Mouse (Mus musculus) regulatory T cell (primary cell): ENCODE data around the gene Gm8232.
"Not testable (repeated sequence)": the region's sequence is repeated elsewhere in the genome, so short reads cannot be mapped to it uniquely, and the experiment has no call there.

Experiments
- in situ Hi-C: fragments of 300-600 bp; cut with MboI, MseI; formaldehyde crosslinking; loops from one replicate; pipeline ENCODE4 v1.15.1; 2025; ENCODE audit warnings: high pct_unique_total_duplicates

Gm8232 gene

GRCm38 (mm10) chr14:44433335-44433734 lies at the start of gene Gm8232:
Gene Gm8232, plus strand, starts transcription at chr14:44433635.
- in situ Hi-C loops: loop anchor here (10.0 kb wide), 1 partner anchor 1939 kb away; no protein-coding TSS in a partner anchor

GRCm38 (mm10) chr14:44384233-44384632 lies 49.2 kb upstream of the Gm8232 start:
- in situ Hi-C loops: loop anchor here (5.0 kb wide), 1 partner anchor 72 kb away; no protein-coding TSS in a partner anchor

- in situ Hi-C loops: not testable (repeated sequence)
These were observed 22.8 kb upstream of the Gm8232 start, which contains the start of gene Gm3371 for GRCm38 (mm10) chr14:44410588-44410987. Gene Gm3371, minus strand, starts transcription at chr14:44410688.
